Mouse (Mus musculus) heart, postnatal 0 days (tissue): ENCODE measurements around the gene Jun. TPM values are rescaled to one million over a fixed set of nuclear protein-coding genes. Genes with fewer than 3 reads are reported as not detected.
A peak's percentile ranks its signal among the peaks of the same experiment; 100 is the strongest.

Experiments used
- ATAC-seq: fragments of 200-750 bp; cut with Nextera tagmentation; 2 replicates; pipeline ENCODE4 v1.8.0; 2017; ENCODE audit warnings: low read depth, moderate number of reproducible peaks, moderate library complexity; ENCODE audit not compliant: insufficient read depth
- DNase-seq: peaks from one replicate; pipeline ENCODE4 v3.0.0-alpha.2; 2016; ENCODE audit warnings: low spot score
- H3K27ac ChIP-seq: fragments of 300-500 bp; sonication (generic); 2 replicates; pipeline ENCODE4 v1.5.1; 2014; ENCODE audit warnings: low read depth, mild to moderate bottlenecking
- H3K27me3 ChIP-seq: fragments of 300-500 bp; sonication (generic); 2 replicates; pipeline ENCODE4 v1.6.1; 2014; ENCODE audit warnings: low read length, mixed read lengths; ENCODE audit not compliant: control insufficient read depth, insufficient read depth
- H3K36me3 ChIP-seq: fragments of 300-500 bp; sonication (generic); replicated peaks from 2 replicates; pipeline ENCODE4 v1.6.1; 2014; ENCODE audit warnings: low read length, mixed read lengths; ENCODE audit not compliant: control insufficient read depth, insufficient read depth
- H3K4me1 ChIP-seq: fragments of 300-500 bp; sonication (generic); 2 replicates; pipeline ENCODE4 v1.6.1; 2014; ENCODE audit warnings: antibody characterized with exemption; ENCODE audit not compliant: control insufficient read depth, insufficient read depth
- H3K4me2 ChIP-seq: fragments of 300-500 bp; sonication (generic); 2 replicates; pipeline ENCODE4 v1.6.1; 2014; ENCODE audit warnings: low read depth, mild to moderate bottlenecking, low read length, moderate library complexity
- H3K4me3 ChIP-seq: fragments of 300-500 bp; sonication (generic); 2 replicates; pipeline ENCODE4 v1.5.1; 2014; ENCODE audit warnings: low read depth, low read length
- H3K9ac ChIP-seq: fragments of 300-500 bp; sonication (generic); replicated peaks from 2 replicates; pipeline ENCODE4 v1.6.1; 2014; ENCODE audit warnings: low read depth, low read length, mixed read lengths
- H3K9me3 ChIP-seq: fragments of 300-500 bp; sonication (generic); replicated peaks from 2 replicates; pipeline ENCODE4 v1.6.1; 2016; ENCODE audit warnings: low read length; ENCODE audit not compliant: control insufficient read depth
- CTCF ChIP-seq: IDR thresholded peaks from 2 replicates; pipeline ENCODE4 v1.5.1; 2016; ENCODE audit warnings: antibody characterized with exemption, control low read depth, low read depth
- EP300 ChIP-seq: IDR thresholded peaks from 2 replicates; pipeline ENCODE4 v1.6.1; 2016; ENCODE audit warnings: antibody characterized with exemption, low read depth
- WGBS: fragments of 180-500 bp; shearing (Covaris S2); extraction: QIAGEN DNeasy Blood & Tissue Kit; methylation state at CpG from one replicate; pipeline ENCODE4 v1.1.7; 2014; 5-methylcytosine and 5-hydroxymethylcytosine counted together
- polyA plus RNA-seq: library from polyadenylated mRNA; unstranded; fragments of >200 nt; fragmentation: Nextera tagmentation; extraction: Ambion mirVana; gene quantifications from 2 replicates; pipeline ENCODE4 v1.2.1, GENCODE M21; 2015
- total RNA-seq: library from RNA; depleted of rRNA; stranded (reverse); fragments of >200 nt; gene quantifications from 2 replicates; pipeline ENCODE4 v1.2.3, GENCODE M21; 2014; ENCODE audit warnings: low replicate concordance

Jun gene
- total and polyA plus RNA-seq, 2 experiments from 2014 or later = 74.1 to 111 TPM

- DNase-seq = no peak
- H3K27me3 ChIP-seq = no peaks in the 10 kb centered on the region
- no peak overlapping the region for H3K9ac ChIP-seq
- H3K36me3 ChIP-seq = no peaks in the 10 kb centered on the region
- no peaks in the 10 kb centered on the region for H3K9me3 ChIP-seq
- ATAC-seq = no peak
- WGBS = 81% methylated on average over 4 of the region's 4 CpGs
- H3K4me2 ChIP-seq = no peak overlapping the region
- peaks cover 4% of the 10 kb centered on the region; the same call in 1 of the 2 replicates for H3K4me1 ChIP-seq
- TF ChIP-seq EP300 = no peak
- TF ChIP-seq CTCF = no peak
- no peak overlapping the region for H3K27ac ChIP-seq
- H3K4me3 ChIP-seq = no peak overlapping the region
Measured at GRCm38 (mm10) chr4:95092516-95092915, 40.5 kb upstream of the Jun start.

GRCm38 (mm10) chr4:95091536-95091935 lies 39.5 kb upstream of the Jun start:
- ATAC-seq (no peak), DNase-seq (no peak)
- H3K27me3 ChIP-seq = no peaks in the 10 kb centered on the region
- H3K4me1 ChIP-seq = peaks cover 4% of the 10 kb centered on the region; the same call in 1 of the 2 replicates
- H3K27ac ChIP-seq = no peak overlapping the region
- no peaks in the 10 kb centered on the region for H3K9me3 ChIP-seq
- WGBS = 81% methylated on average over 4 of the region's 4 CpGs
- no peak overlapping the region for H3K9ac ChIP-seq
- no peak overlapping the region for H3K4me3 ChIP-seq
- H3K4me2 ChIP-seq = no peak overlapping the region
- no peaks in the 10 kb centered on the region for H3K36me3 ChIP-seq
- TF ChIP-seq EP300 (no peak), CTCF (no peak)

GRCm38 (mm10) chr4:95089968-95090367 lies 37.9 kb upstream of the Jun start:
- Histone ChIP-seq H3K27me3 (no peaks in the 10 kb centered on the region), H3K9me3 (no peaks in the 10 kb centered on the region), H3K36me3 (no peaks in the 10 kb centered on the region), H3K4me2 (no peak overlapping the region), H3K9ac (no peak overlapping the region), H3K4me3 (no peak overlapping the region), H3K4me1 (peaks cover 4% of the 10 kb centered on the region; the same call in 1 of the 2 replicates), H3K27ac (no peak overlapping the region)
- TF ChIP-seq CTCF (no peak), EP300 (no peak)
- DNase-seq = no peak
- ATAC-seq = no peak

- Histone ChIP-seq H3K9me3 (no peaks in the 10 kb centered on the region), H3K4me3 (no peak overlapping the region), H3K36me3 (no peaks in the 10 kb centered on the region), H3K27me3 (no peaks in the 10 kb centered on the region), H3K4me2 (no peak overlapping the region), H3K9ac (no peak overlapping the region), H3K4me1 (peaks cover 4% of the 10 kb centered on the region; the same call in 1 of the 2 replicates), H3K27ac (no peak overlapping the region)
- ATAC-seq (no peak), DNase-seq (no peak)
- 89% methylated on average over 5 of the region's 5 CpGs for WGBS
- no peak for TF ChIP-seq EP300
- TF ChIP-seq CTCF = no peak
Measured at GRCm38 (mm10) chr4:95089053-95089452, 37.0 kb upstream of the Jun start.

DNA sequence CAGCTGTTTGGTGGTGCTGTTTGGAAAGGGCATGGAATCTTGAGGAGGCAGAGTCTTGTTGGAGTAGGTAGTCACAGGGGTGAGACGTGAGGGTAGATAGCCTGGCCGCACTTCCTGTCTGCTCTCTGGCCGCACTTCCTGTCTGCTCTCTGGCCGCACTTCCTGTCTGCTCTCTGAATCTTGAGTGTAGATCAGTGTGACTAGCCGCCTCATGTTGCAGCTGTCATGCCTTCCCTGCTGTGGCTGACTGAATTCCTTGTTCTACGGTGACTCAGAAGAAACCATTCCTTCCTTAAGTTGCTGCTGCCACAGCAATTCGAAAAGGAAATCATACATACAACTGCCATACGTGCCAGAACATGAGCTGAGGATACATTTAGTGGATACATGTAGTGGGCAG lies 31.9 kb upstream of the Jun start:
- ATAC-seq = no peak
- no peak overlapping the region for H3K4me3 ChIP-seq
- TF ChIP-seq CTCF (no peak), EP300 (no peak)
- H3K36me3 ChIP-seq = no peaks in the 10 kb centered on the region
- no peaks in the 10 kb centered on the region for H3K9me3 ChIP-seq
- WGBS = 75% methylated on average over 8 of the region's 8 CpGs
- no peaks in the 10 kb centered on the region for H3K27me3 ChIP-seq
- no peak overlapping the region for H3K9ac ChIP-seq
- DNase-seq = no peak
- H3K4me2 ChIP-seq = no peak overlapping the region
- H3K4me1 ChIP-seq = peaks cover 19% of the 10 kb centered on the region
- no peak overlapping the region for H3K27ac ChIP-seq

DNA sequence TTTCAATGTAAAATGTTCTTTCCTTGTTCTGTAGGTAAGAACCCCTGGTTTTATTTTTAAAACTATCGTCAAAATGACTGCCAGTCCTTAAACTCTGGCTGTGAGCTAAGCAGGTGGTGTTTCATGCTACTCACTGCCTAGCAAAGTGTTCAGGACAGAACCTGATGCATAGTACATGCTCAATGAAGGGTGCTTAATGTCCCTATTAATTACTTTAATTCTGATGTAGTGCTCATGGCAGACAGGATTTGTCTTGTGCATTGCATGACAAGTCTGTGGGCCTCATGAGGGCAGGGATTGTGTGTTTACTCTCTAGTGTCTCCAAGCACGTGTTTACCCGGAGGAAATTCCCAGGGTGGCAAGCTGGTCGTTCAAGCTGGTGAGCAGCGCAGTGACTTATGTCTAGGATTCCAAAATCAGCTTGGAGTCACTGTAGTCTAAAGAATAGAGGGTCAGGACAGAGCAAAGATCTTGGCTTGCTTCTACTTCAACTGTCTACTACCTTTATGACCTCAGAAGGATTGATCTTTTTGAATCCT lies 31.2 kb upstream of the Jun start:
- Histone ChIP-seq H3K4me3 (no peak overlapping the region), H3K4me2 (no peak overlapping the region), H3K4me1 (peaks cover 19% of the 10 kb centered on the region), H3K36me3 (no peaks in the 10 kb centered on the region), H3K27ac (peak overlapping the region; percentile 77), H3K27me3 (no peaks in the 10 kb centered on the region), H3K9me3 (no peaks in the 10 kb centered on the region), H3K9ac (no peak overlapping the region)
- DNase-seq (no peak), ATAC-seq (no peak)
- no peak for TF ChIP-seq CTCF
- TF ChIP-seq EP300 = no peak
- WGBS = 81% methylated on average over 5 of the region's 5 CpGs
